Mouse (Mus musculus) heart, postnatal 0 days (tissue): ENCODE results near the gene Casq1. TPM values are rescaled to one million over a fixed set of nuclear protein-coding genes. Genes with fewer than 3 reads are reported as not detected.

ENCODE experiments used
- ATAC-seq: fragments of 200-750 bp; cut with Nextera tagmentation; 2 replicates; pipeline ENCODE4 v1.8.0; 2017; ENCODE audit warnings: low read depth, moderate number of reproducible peaks, moderate library complexity; ENCODE audit not compliant: insufficient read depth
- DNase-seq: peaks from one replicate; pipeline ENCODE4 v3.0.0-alpha.2; 2016; ENCODE audit warnings: low spot score
- H3K27ac ChIP-seq: fragments of 300-500 bp; sonication (generic); 2 replicates; pipeline ENCODE4 v1.5.1; 2014; ENCODE audit warnings: low read depth, mild to moderate bottlenecking
- H3K27me3 ChIP-seq: fragments of 300-500 bp; sonication (generic); 2 replicates; pipeline ENCODE4 v1.6.1; 2014; ENCODE audit warnings: low read length, mixed read lengths; ENCODE audit not compliant: control insufficient read depth, insufficient read depth
- H3K36me3 ChIP-seq: fragments of 300-500 bp; sonication (generic); replicated peaks from 2 replicates; pipeline ENCODE4 v1.6.1; 2014; ENCODE audit warnings: low read length, mixed read lengths; ENCODE audit not compliant: control insufficient read depth, insufficient read depth
- H3K4me1 ChIP-seq: fragments of 300-500 bp; sonication (generic); 2 replicates; pipeline ENCODE4 v1.6.1; 2014; ENCODE audit warnings: antibody characterized with exemption; ENCODE audit not compliant: control insufficient read depth, insufficient read depth
- H3K4me2 ChIP-seq: fragments of 300-500 bp; sonication (generic); 2 replicates; pipeline ENCODE4 v1.6.1; 2014; ENCODE audit warnings: low read depth, mild to moderate bottlenecking, low read length, moderate library complexity
- H3K4me3 ChIP-seq: fragments of 300-500 bp; sonication (generic); 2 replicates; pipeline ENCODE4 v1.5.1; 2014; ENCODE audit warnings: low read depth, low read length
- H3K9ac ChIP-seq: fragments of 300-500 bp; sonication (generic); replicated peaks from 2 replicates; pipeline ENCODE4 v1.6.1; 2014; ENCODE audit warnings: low read depth, low read length, mixed read lengths
- H3K9me3 ChIP-seq: fragments of 300-500 bp; sonication (generic); replicated peaks from 2 replicates; pipeline ENCODE4 v1.6.1; 2016; ENCODE audit warnings: low read length; ENCODE audit not compliant: control insufficient read depth
- CTCF ChIP-seq: IDR thresholded peaks from 2 replicates; pipeline ENCODE4 v1.5.1; 2016; ENCODE audit warnings: antibody characterized with exemption, control low read depth, low read depth
- EP300 ChIP-seq: IDR thresholded peaks from 2 replicates; pipeline ENCODE4 v1.6.1; 2016; ENCODE audit warnings: antibody characterized with exemption, low read depth
- WGBS: fragments of 180-500 bp; shearing (Covaris S2); extraction: QIAGEN DNeasy Blood & Tissue Kit; methylation state at CpG from one replicate; pipeline ENCODE4 v1.1.7; 2014; 5-methylcytosine and 5-hydroxymethylcytosine counted together
- polyA plus RNA-seq: library from polyadenylated mRNA; unstranded; fragments of >200 nt; fragmentation: Nextera tagmentation; extraction: Ambion mirVana; gene quantifications from 2 replicates; pipeline ENCODE4 v1.2.1, GENCODE M21; 2015
- total RNA-seq: library from RNA; depleted of rRNA; stranded (reverse); fragments of >200 nt; gene quantifications from 2 replicates; pipeline ENCODE4 v1.2.3, GENCODE M21; 2014; ENCODE audit warnings: low replicate concordance

Gene Casq1
- total and polyA plus RNA-seq, 2 experiments from 2014 or later: 61.2 to 65.0 TPM

- no peak overlapping the region for H3K27ac ChIP-seq
- 62% methylated on average over 5 of the region's 5 CpGs for WGBS
These were observed 21.8 kb downstream of the Casq1 start for GRCm38 (mm10) chr1:172197851-172198250.

GRCm38 (mm10) chr1:172197146-172197545, 22.5 kb downstream of the Casq1 start:
- Histone ChIP-seq H3K36me3 (peaks cover 77% of the 10 kb centered on the region), H3K4me1 (peaks cover 14% of the 10 kb centered on the region), H3K27me3 (no peaks in the 10 kb centered on the region), H3K9ac (no peak overlapping the region), H3K4me2 (no peak overlapping the region), H3K4me3 (no peak overlapping the region), H3K9me3 (no peaks in the 10 kb centered on the region), H3K27ac (no peak overlapping the region)
- DNase-seq (no peak), ATAC-seq (no peak)
- WGBS: 78% methylated on average over 3 of the region's 3 CpGs
- TF ChIP-seq CTCF (no peak), EP300 (no peak)

More at GRCm38 (mm10) chr1:172197851-172198250, 21.8 kb downstream of the Casq1 start:
- peaks cover 72% of the 10 kb centered on the region for H3K36me3 ChIP-seq
- H3K4me2 ChIP-seq: no peak overlapping the region
- H3K9me3 ChIP-seq: no peaks in the 10 kb centered on the region
- no peaks in the 10 kb centered on the region for H3K27me3 ChIP-seq
- no peak overlapping the region for H3K9ac ChIP-seq
- no peak overlapping the region for H3K4me3 ChIP-seq
- TF ChIP-seq CTCF (no peak), EP300 (no peak)
- no peak for ATAC-seq
- no peak for DNase-seq
- peaks cover 21% of the 10 kb centered on the region for H3K4me1 ChIP-seq

GRCm38 (mm10) chr1:172194435-172194834, 25.2 kb downstream of the Casq1 start:
- H3K27ac ChIP-seq: no peak overlapping the region
- ATAC-seq (no peak), DNase-seq (no peak)
- 67% methylated on average over 8 of the region's 8 CpGs for WGBS
- H3K4me2 ChIP-seq: no peak overlapping the region
- H3K4me3 ChIP-seq: no peak overlapping the region
- H3K27me3 ChIP-seq: no peaks in the 10 kb centered on the region
- H3K9me3 ChIP-seq: no peaks in the 10 kb centered on the region
- no peak overlapping the region for H3K9ac ChIP-seq
- TF ChIP-seq EP300 (no peak), CTCF (no peak)
- H3K36me3 ChIP-seq: peaks cover 86% of the 10 kb centered on the region
- no peaks in the 10 kb centered on the region for H3K4me1 ChIP-seq

- Histone ChIP-seq H3K27ac (no peak overlapping the region), H3K4me3 (no peak overlapping the region), H3K27me3 (no peaks in the 10 kb centered on the region), H3K36me3 (peaks cover 87% of the 10 kb centered on the region), H3K9me3 (no peaks in the 10 kb centered on the region), H3K4me2 (no peak overlapping the region), H3K9ac (no peak overlapping the region), H3K4me1 (no peaks in the 10 kb centered on the region)
- ATAC-seq: no peak
- 86% methylated on average over 3 of the region's 3 CpGs for WGBS
- no peak for DNase-seq
- TF ChIP-seq EP300 (no peak), CTCF (no peak)
These were observed 27.5 kb downstream of the Casq1 start for GRCm38 (mm10) chr1:172192217-172192616.

- H3K36me3 ChIP-seq: peaks cover 87% of the 10 kb centered on the region
- ATAC-seq (no peak), DNase-seq (no peak)
- H3K9ac ChIP-seq: no peak overlapping the region
- TF ChIP-seq CTCF: peak; percentile 6; the same call in 1 of the 2 replicates
- no peak for TF ChIP-seq EP300
- H3K4me3 ChIP-seq: no peak overlapping the region
- no peak overlapping the region for H3K27ac ChIP-seq
- no peaks in the 10 kb centered on the region for H3K4me1 ChIP-seq
- H3K4me2 ChIP-seq: no peak overlapping the region
- H3K9me3 ChIP-seq: no peaks in the 10 kb centered on the region
- no peaks in the 10 kb centered on the region for H3K27me3 ChIP-seq
- 80% methylated on average over 2 of the region's 2 CpGs for WGBS
These were observed 28.1 kb downstream of the Casq1 start for GRCm38 (mm10) chr1:172191578-172191977.

GRCm38 (mm10) chr1:172188891-172189290, 30.8 kb downstream of the Casq1 start:
- ATAC-seq (peak; percentile 75; the same call in 1 of the 2 replicates), DNase-seq (peak; percentile 62)
- TF ChIP-seq CTCF: peak; percentile 64
- no peak for TF ChIP-seq EP300
- Histone ChIP-seq H3K27ac (no peak overlapping the region), H3K9ac (no peak overlapping the region), H3K9me3 (no peaks in the 10 kb centered on the region), H3K4me3 (no peak overlapping the region), H3K4me1 (no peaks in the 10 kb centered on the region), H3K36me3 (peaks cover 84% of the 10 kb centered on the region), H3K27me3 (no peaks in the 10 kb centered on the region), H3K4me2 (no peak overlapping the region)
- WGBS: 52% methylated on average over 4 of the region's 4 CpGs
